Mouse (Mus musculus) neural tube, embryonic 14.5 days (tissue): ENCODE measurements around the gene Ncapd2. TPM values are rescaled to one million over a fixed set of nuclear protein-coding genes. Genes with fewer than 3 reads are reported as not detected.
"Not testable (repeated sequence)": the region's sequence is repeated elsewhere in the genome, so short reads cannot be mapped to it uniquely, and the experiment has no call there.

ENCODE experiments used
- ATAC-seq: fragments of 200-750 bp; cut with Nextera tagmentation; 2 replicates; pipeline ENCODE4 v1.8.0; 2017; ENCODE audit warnings: low read depth, mild to moderate bottlenecking, moderate TSS enrichment, moderate library complexity
- H3K27ac ChIP-seq: fragments of 300-500 bp; sonication (generic); 2 replicates; pipeline ENCODE4 v1.5.1; 2014; ENCODE audit warnings: low read depth, mild to moderate bottlenecking, control low read depth, low read length, moderate library complexity, mixed read lengths
- H3K27me3 ChIP-seq: fragments of 300-500 bp; sonication (generic); 2 replicates; pipeline ENCODE4 v1.6.1; 2014; ENCODE audit warnings: low read length; ENCODE audit not compliant: control insufficient read depth, insufficient read depth
- H3K36me3 ChIP-seq: fragments of 300-500 bp; sonication (generic); 2 replicates; pipeline ENCODE4 v1.6.1; 2014; ENCODE audit warnings: low read length, mixed read lengths; ENCODE audit not compliant: control insufficient read depth, insufficient read depth
- H3K4me1 ChIP-seq: fragments of 300-500 bp; sonication (generic); 2 replicates; pipeline ENCODE4 v1.6.1; 2014; ENCODE audit warnings: low read length; ENCODE audit not compliant: control insufficient read depth, insufficient read depth
- H3K4me2 ChIP-seq: fragments of 300-500 bp; sonication (generic); 2 replicates; pipeline ENCODE4 v1.6.1; 2014; ENCODE audit warnings: mild to moderate bottlenecking, low read depth, low read length, control low read depth
- H3K4me3 ChIP-seq: fragments of 300-500 bp; sonication (generic); 2 replicates; pipeline ENCODE4 v1.5.1; 2014; ENCODE audit warnings: low read depth, low read length, control low read depth, mixed read lengths
- H3K9ac ChIP-seq: fragments of 300-500 bp; sonication (generic); replicated peaks from 2 replicates; pipeline ENCODE4 v1.6.1; 2014; ENCODE audit warnings: low read depth, mild to moderate bottlenecking, control low read depth, low read length, mixed read lengths
- H3K9me3 ChIP-seq: fragments of 300-500 bp; sonication (generic); 2 replicates; pipeline ENCODE4 v1.6.1; 2016; ENCODE audit warnings: low read length; ENCODE audit not compliant: control insufficient read depth
- WGBS: fragments of 180-500 bp; shearing (Covaris S2); extraction: QIAGEN DNeasy Blood & Tissue Kit; methylation state at CpG from one replicate; pipeline ENCODE4 v1.1.7; 2014; 5-methylcytosine and 5-hydroxymethylcytosine counted together
- polyA plus RNA-seq: library from polyadenylated mRNA; unstranded; fragments of >200 nt; fragmentation: Nextera tagmentation; extraction: Ambion mirVana; gene quantifications from 2 replicates; pipeline ENCODE4 v1.2.1, GENCODE M21; 2014

Ncapd2 gene
- polyA plus RNA-seq, 1 experiment from 2014 or later = 22.6 TPM

GRCm38 (mm10) chr6:125164672-125165327 lies 26.7 kb downstream of the Ncapd2 start:
- Histone ChIP-seq H3K27me3 (no peaks in the 10 kb centered on the region), H3K4me3 (peak overlapping the region; percentile 97), H3K36me3 (peaks cover 40% of the 10 kb centered on the region), H3K4me1 (peaks cover 29% of the 10 kb centered on the region), H3K9ac (peak overlapping the region; percentile 88), H3K4me2 (peak overlapping the region; percentile 91), H3K27ac (peak overlapping the region; percentile 93), H3K9me3 (no peaks in the 10 kb centered on the region)
- ATAC-seq = peak; percentile 41
- under 1% methylated on average over 38 of the region's 39 CpGs for WGBS

GRCm38 (mm10) chr6:125163801-125164657 lies 27.5 kb downstream of the Ncapd2 start:
- Histone ChIP-seq H3K36me3 (peaks cover 40% of the 10 kb centered on the region), H3K9ac (peak overlapping the region; percentile 88), H3K27ac (peak overlapping the region; percentile 93), H3K4me3 (peak overlapping the region; percentile 97), H3K4me1 (peaks cover 29% of the 10 kb centered on the region), H3K9me3 (no peaks in the 10 kb centered on the region), H3K27me3 (no peaks in the 10 kb centered on the region), H3K4me2 (peak overlapping the region; percentile 91)
- no peak for ATAC-seq
- 5% methylated on average over 20 of the region's 20 CpGs for WGBS

GRCm38 (mm10) chr6:125162615-125163305 lies 28.7 kb downstream of the Ncapd2 start:
- Histone ChIP-seq H3K4me1 (peaks cover 29% of the 10 kb centered on the region), H3K36me3 (peaks cover 34% of the 10 kb centered on the region)
- not testable (repeated sequence) for H3K9me3 ChIP-seq, H3K9ac ChIP-seq, H3K27ac ChIP-seq, H3K4me2 ChIP-seq, ATAC-seq, H3K27me3 ChIP-seq, H3K4me3 ChIP-seq
- WGBS = 75% methylated on average over 9 of the region's 16 CpGs

- not testable (repeated sequence) for H3K27me3 ChIP-seq, H3K9me3 ChIP-seq, H3K9ac ChIP-seq, H3K27ac ChIP-seq, H3K4me3 ChIP-seq, H3K4me2 ChIP-seq, ATAC-seq
- peaks cover 28% of the 10 kb centered on the region for H3K36me3 ChIP-seq
- H3K4me1 ChIP-seq = peaks cover 25% of the 10 kb centered on the region
- WGBS = 6% methylated on average over 3 of the region's 5 CpGs
Observed at GRCm38 (mm10) chr6:125161971-125162370, 29.5 kb downstream of the Ncapd2 start.

GRCm38 (mm10) chr6:125160854-125161760 lies 30.4 kb downstream of the Ncapd2 start:
- no peaks in the 10 kb centered on the region for H3K27me3 ChIP-seq
- H3K4me3 ChIP-seq = no peak overlapping the region
- WGBS = 15% methylated on average over 22 of the region's 22 CpGs
- H3K4me2 ChIP-seq = no peak overlapping the region
- H3K27ac ChIP-seq = 0 out of 2 replicates have a peak overlapping the region, but pooled peaks have one; percentile 8
- ATAC-seq = no peak
- no peak overlapping the region for H3K9ac ChIP-seq
- no peaks in the 10 kb centered on the region for H3K9me3 ChIP-seq
- peaks cover 31% of the 10 kb centered on the region for H3K36me3 ChIP-seq
- peaks cover 17% of the 10 kb centered on the region for H3K4me1 ChIP-seq

- ATAC-seq = no peak
- Histone ChIP-seq H3K9ac (no peak overlapping the region), H3K4me1 (peaks cover 15% of the 10 kb centered on the region), H3K27ac (no peak overlapping the region), H3K4me2 (no peak overlapping the region), H3K27me3 (no peaks in the 10 kb centered on the region), H3K4me3 (no peak overlapping the region), H3K36me3 (peaks cover 33% of the 10 kb centered on the region), H3K9me3 (no peaks in the 10 kb centered on the region)
- 59% methylated on average over 10 of the region's 10 CpGs for WGBS
Observed at GRCm38 (mm10) chr6:125160558-125160853, 31.0 kb downstream of the Ncapd2 start.

GRCm38 (mm10) chr6:125159773-125160557 lies 31.5 kb downstream of the Ncapd2 start:
- Histone ChIP-seq H3K27ac (no peak overlapping the region), H3K9ac (no peak overlapping the region), H3K4me1 (peaks cover 15% of the 10 kb centered on the region), H3K27me3 (no peaks in the 10 kb centered on the region), H3K9me3 (no peaks in the 10 kb centered on the region), H3K36me3 (peaks cover 36% of the 10 kb centered on the region), H3K4me2 (no peak overlapping the region), H3K4me3 (no peak overlapping the region)
- 89% methylated on average over 7 of the region's 7 CpGs for WGBS
- no peak for ATAC-seq

GRCm38 (mm10) chr6:125158944-125159492 lies 32.5 kb downstream of the Ncapd2 start:
- no peak overlapping the region for H3K4me3 ChIP-seq
- WGBS = 90% methylated on average over 15 of the region's 15 CpGs
- no peak overlapping the region for H3K4me2 ChIP-seq
- H3K9me3 ChIP-seq = no peaks in the 10 kb centered on the region
- no peak for ATAC-seq
- H3K9ac ChIP-seq = no peak overlapping the region
- H3K27ac ChIP-seq = no peak overlapping the region
- no peaks in the 10 kb centered on the region for H3K27me3 ChIP-seq
- peaks cover 36% of the 10 kb centered on the region for H3K36me3 ChIP-seq
- H3K4me1 ChIP-seq = peaks cover 12% of the 10 kb centered on the region
